Mouse (Mus musculus): ENCODE data around the gene Adamts5.
A peak's percentile ranks its signal among the peaks of the same experiment; 100 is the strongest.

Adamts5 gene

DNA sequence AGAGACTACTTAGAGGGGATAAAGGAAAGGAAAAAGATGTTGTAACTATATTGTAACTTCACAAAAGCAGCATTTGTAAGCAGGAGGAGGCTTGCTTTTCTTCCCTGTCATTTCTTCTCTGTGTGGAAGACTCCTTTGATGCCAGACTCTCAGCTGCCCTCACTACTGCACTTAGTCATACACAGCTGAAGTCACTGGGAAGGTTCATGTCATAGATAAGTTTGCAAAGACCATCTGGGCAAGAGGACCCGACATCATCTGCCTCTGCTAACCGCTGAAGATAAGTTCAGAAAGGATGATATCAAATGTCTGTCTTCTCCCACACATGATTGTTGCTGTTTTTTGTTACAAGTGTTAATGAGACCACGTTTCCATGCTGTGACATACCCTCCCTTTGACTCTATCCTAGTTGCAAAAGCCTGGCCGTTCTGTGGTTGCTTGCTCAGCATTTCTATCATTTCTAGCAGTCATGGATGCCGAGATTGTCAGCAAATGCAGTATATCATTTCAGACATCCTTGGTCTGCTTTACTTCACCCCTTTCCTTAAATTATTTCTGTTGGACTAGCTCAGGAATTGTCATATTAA, 79.2 kb downstream of the Adamts5 start:
- DNase-seq (ENCODE audit: low spot score in 2 of 2): no peak

DNA sequence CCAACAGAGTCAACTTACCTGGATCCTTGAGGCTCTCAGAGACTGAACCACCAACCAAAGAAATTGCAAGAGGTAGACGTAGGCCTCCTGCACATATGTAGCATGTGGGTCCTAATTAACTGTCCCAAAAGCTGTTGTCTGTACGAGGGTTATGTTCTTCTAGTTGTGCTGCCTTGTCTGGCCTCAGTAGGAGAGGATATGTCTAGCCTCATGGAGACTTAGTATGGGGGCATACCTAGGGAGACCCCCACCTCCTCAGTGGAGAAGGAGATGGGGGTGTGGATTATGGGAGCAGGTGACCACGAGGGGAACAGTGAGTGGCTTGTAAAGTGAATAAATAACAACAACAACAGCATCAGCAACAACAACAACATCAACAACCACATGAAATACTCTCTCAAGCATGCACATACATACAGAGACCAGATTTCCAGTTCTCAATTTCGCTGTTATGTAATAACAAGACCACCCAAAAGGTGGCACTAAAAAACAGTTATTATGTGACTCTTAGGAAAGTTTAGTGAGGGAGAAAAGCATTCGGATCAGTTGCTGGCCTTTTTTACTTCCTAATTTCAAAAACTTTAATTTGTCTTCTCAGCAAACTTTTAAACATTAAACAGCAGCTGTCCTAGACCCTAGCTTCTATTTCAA, 81.7 kb downstream of the Adamts5 start:
- no peak for DNase-seq (ENCODE audit: low spot score in 2 of 2)

DNA sequence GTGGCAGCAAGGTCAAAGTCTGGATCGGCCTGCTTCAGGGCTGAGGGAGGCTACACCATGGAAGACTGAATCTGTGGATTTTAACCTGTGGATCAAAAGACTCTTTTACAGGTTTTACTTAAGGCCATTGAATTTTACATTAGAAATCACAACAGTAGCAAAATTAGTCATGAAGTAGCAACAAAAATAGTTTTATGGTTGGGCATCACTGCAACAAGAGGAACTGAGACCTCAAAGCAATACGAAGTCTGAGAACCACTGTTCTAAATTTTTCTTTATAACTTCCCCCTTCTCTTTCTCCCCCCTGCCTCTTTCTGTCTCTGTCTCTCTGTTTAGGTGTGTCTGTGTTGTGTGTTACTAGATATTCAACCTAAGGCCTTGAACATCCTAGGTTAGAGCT, 87.5 kb downstream of the Adamts5 start:
- no peak for DNase-seq (ENCODE audit: low spot score in 2 of 2)

DNA sequence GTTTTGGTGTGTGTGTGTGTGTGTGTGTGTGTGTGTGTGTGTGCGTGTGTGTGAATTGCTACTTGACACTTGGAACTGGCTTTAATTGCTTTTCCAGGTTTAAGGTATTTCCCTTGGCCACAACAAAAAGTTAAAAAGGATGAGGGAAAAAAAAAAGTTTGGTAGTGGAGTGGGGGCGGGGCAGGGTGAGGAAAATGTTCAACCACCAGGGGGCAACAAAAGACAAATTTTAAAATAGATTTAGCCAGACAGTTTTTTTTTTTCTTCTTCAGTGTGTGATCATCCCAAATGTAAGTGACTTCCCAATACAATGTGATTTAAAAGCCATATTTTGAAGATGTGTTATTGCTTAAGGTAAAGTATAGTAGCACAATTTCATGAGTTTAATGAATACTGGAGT, 94.0 kb downstream of the Adamts5 start:
- DNase-seq (ENCODE audit: low spot score in 2 of 2): peak in 1 of 2 experiments; percentile 41

DNA sequence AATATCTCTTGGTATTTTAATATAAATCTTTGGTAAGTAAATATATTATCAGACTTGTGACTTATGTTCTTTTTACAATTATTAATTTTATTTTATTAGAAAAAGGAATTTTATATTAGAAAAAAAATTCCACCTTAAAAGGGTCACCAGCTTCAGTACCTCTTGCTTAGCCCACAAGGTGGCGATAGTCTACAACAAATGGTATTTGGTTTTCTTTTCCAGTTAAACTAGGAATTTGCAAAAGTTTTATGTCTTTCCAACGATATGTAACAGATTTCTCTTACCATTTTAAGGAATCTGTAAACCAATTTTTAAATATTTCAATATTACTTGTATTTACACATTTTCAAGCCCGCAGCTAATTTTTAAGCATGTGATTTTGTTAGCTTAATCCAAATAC, 94.6 kb downstream of the Adamts5 start:
- no peak for DNase-seq (ENCODE audit: low spot score in 2 of 2)

Measured in urinary bladder, adult 18-20 months (tissue).